Mouse (Mus musculus): ENCODE measurements around the gene Slc2a10.

Slc2a10 gene

GRCm38 (mm10) chr2:165503259-165504203 is at the start of gene Slc2a10:
Gene Slc2a10 (plus strand): TSS chr2:165503787.
- DNase-seq (ENCODE audit: inconsistent age in 2 of 2, low spot score in 1 of 2), result peak; percentile 13 to 44

- DNase-seq (ENCODE audit: inconsistent age in 2 of 2, low spot score in 1 of 2), result peak in 1 of 2 experiments; percentile 43
Observed at GRCm38 (mm10) chr2:165456710-165457109, 46.9 kb upstream of the Slc2a10 start.

GRCm38 (mm10) chr2:165458189-165458588 is 45.4 kb upstream of the Slc2a10 start:
- DNase-seq (ENCODE audit: inconsistent age in 2 of 2, low spot score in 1 of 2), result no peak

- DNase-seq (ENCODE audit: inconsistent age in 2 of 2, low spot score in 1 of 2), result no peak
Observed at GRCm38 (mm10) chr2:165459663-165460062, 43.9 kb upstream of the Slc2a10 start.

GRCm38 (mm10) chr2:165467824-165468452 is 35.6 kb upstream of the Slc2a10 start:
- peak in 1 of 2 experiments; percentile 35 for DNase-seq (ENCODE audit: inconsistent age in 2 of 2, low spot score in 1 of 2)

GRCm38 (mm10) chr2:165470167-165470566 is 33.4 kb upstream of the Slc2a10 start:
- DNase-seq (ENCODE audit: inconsistent age in 2 of 2, low spot score in 1 of 2), result no peak

GRCm38 (mm10) chr2:165471943-165472342 is 31.6 kb upstream of the Slc2a10 start:
- DNase-seq (ENCODE audit: inconsistent age in 2 of 2, low spot score in 1 of 2), result no peak

GRCm38 (mm10) chr2:165473003-165473402 is 30.6 kb upstream of the Slc2a10 start, which contains the start of gene Slc13a3:
Gene Slc13a3 (minus strand): TSS chr2:165473230.
- no peak for DNase-seq (ENCODE audit: inconsistent age in 2 of 2, low spot score in 1 of 2)

- DNase-seq (ENCODE audit: inconsistent age in 2 of 2, low spot score in 1 of 2), result no peak
Observed at GRCm38 (mm10) chr2:165475412-165475811, 28.2 kb upstream of the Slc2a10 start.

GRCm38 (mm10) chr2:165475850-165476249 is 27.7 kb upstream of the Slc2a10 start:
- DNase-seq (ENCODE audit: inconsistent age in 2 of 2, low spot score in 1 of 2), result no peak

GRCm38 (mm10) chr2:165482003-165482402 is 21.6 kb upstream of the Slc2a10 start:
- no peak for DNase-seq (ENCODE audit: inconsistent age in 2 of 2, low spot score in 1 of 2)

GRCm38 (mm10) chr2:165484152-165484551 is 19.4 kb upstream of the Slc2a10 start:
- DNase-seq (ENCODE audit: inconsistent age in 2 of 2, low spot score in 1 of 2), result no peak

GRCm38 (mm10) chr2:165485826-165486225 is 17.8 kb upstream of the Slc2a10 start:
- DNase-seq (ENCODE audit: inconsistent age in 2 of 2, low spot score in 1 of 2), result no peak

GRCm38 (mm10) chr2:165486401-165486800 is 17.2 kb upstream of the Slc2a10 start:
- DNase-seq (ENCODE audit: inconsistent age in 2 of 2, low spot score in 1 of 2), result no peak

GRCm38 (mm10) chr2:165486881-165487535 is 16.6 kb upstream of the Slc2a10 start:
- peak; percentile 25 to 73 for DNase-seq (ENCODE audit: inconsistent age in 2 of 2, low spot score in 1 of 2)

GRCm38 (mm10) chr2:165492648-165493553 is 10.7 kb upstream of the Slc2a10 start, which contains the start of gene Trp53rka:
Gene Trp53rka (minus strand): TSS chr2:165493324.
- peak; percentile 84 to 94 for DNase-seq (ENCODE audit: inconsistent age in 2 of 2, low spot score in 1 of 2)

- DNase-seq (ENCODE audit: inconsistent age in 2 of 2, low spot score in 1 of 2), result peak; percentile 15 to 55
Observed at GRCm38 (mm10) chr2:165493587-165494210, 9.9 kb upstream of the Slc2a10 start.

GRCm38 (mm10) chr2:165494495-165494894 is 9.1 kb upstream of the Slc2a10 start:
- no peak for DNase-seq (ENCODE audit: inconsistent age in 2 of 2, low spot score in 1 of 2)

- DNase-seq (ENCODE audit: inconsistent age in 2 of 2, low spot score in 1 of 2), result peak; percentile 14 to 64
Observed at GRCm38 (mm10) chr2:165496251-165496650, 7.3 kb upstream of the Slc2a10 start.

Data from adrenal gland, adult (tissue).